Mouse (Mus musculus): ENCODE measurements around the gene Gm45234. TPM values are rescaled to one million over a fixed set of nuclear protein-coding genes. Genes with fewer than 3 reads are reported as not detected.

Gene Gm45234
- polyA plus RNA-seq, 1 experiment from 2014 or later = not detected

DNA sequence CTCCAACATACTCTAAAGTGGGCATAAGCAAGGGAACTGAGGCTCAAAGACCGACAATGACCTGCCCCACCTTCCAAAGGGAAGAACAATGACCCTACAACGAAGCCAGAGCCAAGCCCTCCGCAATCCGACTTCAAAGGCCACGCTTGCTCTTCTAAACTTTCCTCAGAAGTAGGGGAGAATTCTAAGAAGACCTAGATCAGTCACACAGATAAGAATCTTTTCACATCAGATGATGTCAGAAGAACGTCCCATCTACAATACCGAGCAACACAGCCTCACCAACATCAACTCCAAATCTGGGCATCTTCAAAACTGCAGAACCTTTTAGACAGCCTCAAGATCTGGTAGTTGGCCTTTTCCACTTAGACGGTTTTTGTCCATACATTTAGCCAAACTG lies 5.4 kb downstream of the Gm45234 start:
- no peak for ATAC-seq (replicated peaks; ENCODE audit: low FRiP score, low read depth)
- no peak for TF ChIP-seq CTCF (IDR thresholded peaks at IDR 0.05; ENCODE audit: low read depth)
- 81% methylated on average over 8 of the region's 8 CpGs for WGBS
- Histone ChIP-seq H3K4me3 (replicated peaks; ENCODE audit: low read depth, low read length) (no peak overlapping the region), H3K9me3 (replicated peaks; ENCODE audit: low read length) (no peaks in the 10 kb centered on the region), H3K36me3 (ENCODE audit: insufficient read depth, low read length) (peaks cover 28% of the 10 kb centered on the region), H3K9ac (ENCODE audit: low read depth, low read length) (no peak overlapping the region), H3K4me2 (ENCODE audit: low read length) (no peak overlapping the region), H3K27ac (no peak overlapping the region), H3K4me1 (replicated peaks; ENCODE audit: insufficient read depth, low read length) (peaks cover 24% of the 10 kb centered on the region), H3K27me3 (ENCODE audit: insufficient read depth, low read length) (no peaks in the 10 kb centered on the region)
- DNase-seq (ENCODE audit: low spot score) = no peak

DNA sequence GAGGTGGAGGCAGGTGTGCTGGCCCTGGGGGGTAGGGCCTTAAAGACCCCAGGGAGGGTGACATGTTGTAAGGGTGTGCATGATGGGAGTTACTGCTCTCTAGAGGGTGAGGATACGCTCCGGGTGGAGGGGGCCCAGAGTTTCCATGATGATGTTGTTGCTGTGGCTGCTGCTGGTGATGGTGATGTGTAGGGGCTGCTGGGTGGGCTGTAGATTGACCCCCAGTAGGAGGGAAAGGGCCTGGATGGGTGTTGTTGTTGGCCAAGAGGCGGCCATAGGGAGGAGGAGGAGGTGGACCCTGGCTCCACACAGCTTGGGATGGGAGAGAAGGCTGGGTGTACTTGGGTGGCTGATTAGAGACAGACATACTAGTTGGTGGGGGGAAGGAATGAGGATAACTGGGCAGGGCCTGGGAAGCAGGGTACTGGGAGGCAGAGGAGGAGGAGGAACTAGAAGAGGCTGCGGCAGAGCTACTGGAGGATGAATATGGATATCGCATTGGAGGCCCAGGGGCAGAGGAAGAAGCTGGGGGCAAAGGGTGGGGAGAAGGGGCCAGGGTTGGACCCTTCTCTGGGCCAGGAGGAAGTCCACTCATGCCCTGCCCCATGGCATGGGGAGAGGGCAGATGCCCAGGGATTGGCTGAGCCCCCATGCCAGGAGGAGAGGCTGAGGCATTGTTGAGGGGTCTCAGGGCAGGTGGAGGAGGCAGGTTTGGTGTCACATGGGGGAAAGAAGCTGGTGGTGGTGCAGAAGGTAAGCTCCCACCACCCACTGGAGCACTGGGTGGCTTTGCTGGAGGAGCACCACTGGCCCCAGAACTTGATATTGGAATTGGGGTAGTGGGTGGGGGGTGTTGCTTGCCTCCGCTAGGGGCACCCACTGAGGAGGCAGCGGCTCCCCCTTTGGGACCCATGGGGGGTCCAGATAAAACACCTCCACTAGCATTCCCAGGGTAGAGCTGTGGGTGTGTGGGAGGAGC lies 8.9 kb downstream of the Gm45234 start:
- Histone ChIP-seq H3K36me3 (ENCODE audit: insufficient read depth, low read length) (peaks cover 42% of the 10 kb centered on the region), H3K4me1 (replicated peaks; ENCODE audit: insufficient read depth, low read length) (peaks cover 18% of the 10 kb centered on the region), H3K4me3 (replicated peaks; ENCODE audit: low read depth, low read length) (no peak overlapping the region; the same call in 1 of the 2 replicates), H3K4me2 (ENCODE audit: low read length) (peak overlapping the region; percentile 99), H3K27ac (peak overlapping the region; percentile 93), H3K27me3 (ENCODE audit: insufficient read depth, low read length) (no peaks in the 10 kb centered on the region), H3K9me3 (replicated peaks; ENCODE audit: low read length) (no peaks in the 10 kb centered on the region), H3K9ac (ENCODE audit: low read depth, low read length) (peak overlapping the region; percentile 86)
- DNase-seq (ENCODE audit: low spot score) (no peak), ATAC-seq (replicated peaks; ENCODE audit: low FRiP score, low read depth) (no peak)
- 77% methylated on average over 7 of the region's 7 CpGs for whole genome bisulfite sequencing
- TF ChIP-seq CTCF (IDR thresholded peaks at IDR 0.05; ENCODE audit: low read depth) = no peak

DNA sequence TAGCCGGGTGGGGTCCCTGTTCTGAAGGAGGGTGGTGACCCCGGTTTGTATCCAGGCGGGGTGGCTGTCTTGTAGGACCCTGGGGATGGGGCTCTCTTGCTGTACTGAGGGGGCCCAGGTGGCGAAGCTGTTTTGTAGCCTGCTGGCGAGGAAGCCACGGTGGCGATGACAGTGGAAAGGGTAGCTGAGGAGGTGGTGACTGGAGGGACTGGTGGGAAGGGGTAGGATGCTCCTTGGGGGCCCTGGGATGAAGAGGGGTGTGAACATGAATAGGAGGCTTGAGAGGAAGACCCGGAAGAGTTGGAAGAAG lies 9.6 kb downstream of the Gm45234 start:
- Histone ChIP-seq H3K36me3 (ENCODE audit: insufficient read depth, low read length) (peaks cover 42% of the 10 kb centered on the region), H3K27me3 (ENCODE audit: insufficient read depth, low read length) (no peaks in the 10 kb centered on the region), H3K9me3 (replicated peaks; ENCODE audit: low read length) (no peaks in the 10 kb centered on the region), H3K4me3 (replicated peaks; ENCODE audit: low read depth, low read length) (peak overlapping the region; percentile 52), H3K4me1 (replicated peaks; ENCODE audit: insufficient read depth, low read length) (peaks cover 18% of the 10 kb centered on the region), H3K9ac (ENCODE audit: low read depth, low read length) (peak overlapping the region; percentile 86), H3K27ac (peak overlapping the region; percentile 93), H3K4me2 (ENCODE audit: low read length) (peak overlapping the region; percentile 99)
- no peak for DNase-seq (ENCODE audit: low spot score)
- WGBS = 21% methylated on average over 8 of the region's 8 CpGs
- TF ChIP-seq CTCF (IDR thresholded peaks at IDR 0.05; ENCODE audit: low read depth) = no peak
- ATAC-seq (replicated peaks; ENCODE audit: low FRiP score, low read depth) = no peak; the same call in 1 of the 2 replicates

DNA sequence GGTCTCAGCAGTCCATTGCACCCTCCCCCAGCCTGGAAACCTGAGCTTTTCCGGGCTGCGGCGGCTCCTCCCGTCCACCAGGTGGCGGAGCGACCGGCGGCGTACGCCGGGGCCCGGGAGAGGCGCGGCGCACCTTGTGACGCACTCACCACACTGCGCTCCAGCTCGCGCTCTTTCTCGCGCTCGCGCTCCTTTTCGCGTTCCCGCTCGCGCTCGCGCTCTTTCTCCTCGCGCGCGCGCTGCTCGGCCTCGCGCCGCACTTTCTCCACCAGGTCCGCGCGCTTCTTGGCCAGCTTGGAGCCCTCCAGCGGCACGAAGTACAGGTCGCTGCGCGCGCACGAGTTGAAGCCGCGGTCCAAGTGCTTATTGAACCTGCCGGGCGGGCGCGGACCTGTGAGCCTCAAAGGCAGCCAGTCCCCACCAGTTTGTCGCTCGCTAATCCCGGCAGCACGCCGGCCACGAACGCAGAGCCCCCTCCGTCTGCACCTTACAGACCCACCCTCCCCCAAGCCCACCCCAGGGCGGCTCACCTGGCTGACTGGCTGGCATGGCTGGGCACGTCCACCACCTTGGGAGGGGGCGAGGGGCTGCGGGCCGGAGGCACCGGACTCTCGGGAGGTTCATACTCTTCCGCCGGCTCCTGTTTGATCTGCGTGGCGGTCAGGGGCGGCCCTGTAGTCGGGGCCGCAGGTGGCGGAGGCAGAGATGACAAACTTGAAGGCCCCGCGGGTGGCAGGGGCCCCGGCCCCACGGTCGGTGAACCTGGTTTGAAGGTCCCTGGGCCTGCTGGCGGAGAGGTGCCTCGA lies 10.1 kb downstream of the Gm45234 start:
- Histone ChIP-seq H3K9me3 (replicated peaks; ENCODE audit: low read length) (no peaks in the 10 kb centered on the region), H3K9ac (ENCODE audit: low read depth, low read length) (peak overlapping the region; percentile 86), H3K4me2 (ENCODE audit: low read length) (peak overlapping the region; percentile 99), H3K27ac (peak overlapping the region; percentile 93), H3K27me3 (ENCODE audit: insufficient read depth, low read length) (no peaks in the 10 kb centered on the region), H3K4me3 (replicated peaks; ENCODE audit: low read depth, low read length) (peak overlapping the region; percentile 52), H3K36me3 (ENCODE audit: insufficient read depth, low read length) (peaks cover 42% of the 10 kb centered on the region), H3K4me1 (replicated peaks; ENCODE audit: insufficient read depth, low read length) (peaks cover 18% of the 10 kb centered on the region)
- peak; percentile 96 for DNase-seq (ENCODE audit: low spot score)
- under 1% methylated on average over 85 of the region's 85 CpGs for WGBS
- ATAC-seq (replicated peaks; ENCODE audit: low FRiP score, low read depth) = peak; percentile 84
- peak; percentile 94 for TF ChIP-seq CTCF (IDR thresholded peaks at IDR 0.05; ENCODE audit: low read depth)

DNA sequence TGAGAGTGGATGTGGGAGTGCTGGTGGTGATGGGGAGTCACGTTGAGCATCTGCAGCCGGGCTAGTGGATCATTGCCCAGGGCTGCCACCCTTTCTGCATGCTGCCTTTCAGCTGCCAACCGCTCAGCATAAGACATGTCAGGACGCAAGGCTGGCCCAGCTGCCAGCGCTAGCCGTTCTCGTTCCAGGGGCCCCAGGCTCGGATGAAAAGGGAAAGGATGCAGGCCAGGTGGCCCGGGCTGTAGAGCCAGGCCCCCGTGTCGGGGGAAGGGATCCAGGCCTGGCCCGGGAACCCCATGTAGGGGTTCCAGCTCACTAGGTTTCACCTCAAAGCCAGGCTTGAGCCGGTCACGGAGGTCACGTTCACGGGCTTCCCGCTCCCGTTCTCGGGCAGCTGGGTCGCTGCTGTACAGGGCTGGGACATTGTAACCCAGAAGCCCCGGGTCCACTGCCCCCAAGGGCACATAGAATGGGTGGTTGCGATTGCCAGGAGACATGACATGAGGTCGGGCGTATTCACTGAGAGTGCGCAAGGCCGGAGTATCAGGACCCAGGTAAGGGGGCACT lies 11.0 kb downstream of the Gm45234 start:
- peak overlapping the region; percentile 99 for H3K4me2 ChIP-seq (ENCODE audit: low read length)
- H3K9me3 ChIP-seq (replicated peaks; ENCODE audit: low read length) = no peaks in the 10 kb centered on the region
- WGBS = 48% methylated on average over 26 of the region's 26 CpGs
- TF ChIP-seq CTCF (IDR thresholded peaks at IDR 0.05; ENCODE audit: low read depth) = no peak
- peaks cover 42% of the 10 kb centered on the region for H3K36me3 ChIP-seq (ENCODE audit: insufficient read depth, low read length)
- peak overlapping the region; percentile 52 for H3K4me3 ChIP-seq (replicated peaks; ENCODE audit: low read depth, low read length)
- no peaks in the 10 kb centered on the region for H3K27me3 ChIP-seq (ENCODE audit: insufficient read depth, low read length)
- peak overlapping the region; percentile 93 for H3K27ac ChIP-seq
- H3K9ac ChIP-seq (ENCODE audit: low read depth, low read length) = peak overlapping the region; percentile 86
- ATAC-seq (replicated peaks; ENCODE audit: low FRiP score, low read depth) (peak; percentile 1), DNase-seq (ENCODE audit: low spot score) (no peak)
- H3K4me1 ChIP-seq (replicated peaks; ENCODE audit: insufficient read depth, low read length) = peaks cover 18% of the 10 kb centered on the region

DNA sequence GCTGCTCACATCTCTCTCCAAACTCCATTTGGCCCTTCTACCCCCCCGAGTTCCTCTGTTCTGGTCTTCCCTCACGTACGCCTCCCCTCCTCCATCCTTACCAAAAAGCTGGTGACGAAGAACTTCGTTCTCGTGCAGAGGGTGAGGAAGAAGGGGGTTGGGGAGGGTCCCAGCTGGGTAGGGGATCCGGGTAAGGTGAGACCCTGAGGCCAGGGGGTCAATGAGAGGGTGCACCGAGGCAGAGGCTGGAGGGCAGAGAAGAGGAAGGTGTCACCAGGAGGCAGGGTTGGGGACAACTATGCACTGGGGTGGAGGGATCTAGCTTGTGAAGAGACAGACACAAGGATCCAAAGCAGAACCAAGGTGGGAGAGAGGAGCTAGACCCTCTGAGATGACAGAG lies 12.2 kb downstream of the Gm45234 start:
- Histone ChIP-seq H3K9me3 (replicated peaks; ENCODE audit: low read length) (no peaks in the 10 kb centered on the region), H3K27ac (no peak overlapping the region), H3K9ac (ENCODE audit: low read depth, low read length) (no peak overlapping the region), H3K27me3 (ENCODE audit: insufficient read depth, low read length) (no peaks in the 10 kb centered on the region), H3K4me1 (replicated peaks; ENCODE audit: insufficient read depth, low read length) (peaks cover 27% of the 10 kb centered on the region), H3K4me2 (ENCODE audit: low read length) (no peak overlapping the region), H3K4me3 (replicated peaks; ENCODE audit: low read depth, low read length) (no peak overlapping the region), H3K36me3 (ENCODE audit: insufficient read depth, low read length) (peaks cover 34% of the 10 kb centered on the region)
- 79% methylated on average over 8 of the region's 8 CpGs for WGBS
- ATAC-seq (replicated peaks; ENCODE audit: low FRiP score, low read depth) = no peak
- DNase-seq (ENCODE audit: low spot score) = no peak
- no peak for TF ChIP-seq CTCF (IDR thresholded peaks at IDR 0.05; ENCODE audit: low read depth)
